Mouse (Mus musculus) urinary bladder, postnatal 25 days (tissue): ENCODE results near the gene Tor1a.

Experiments
- DNase-seq: peaks from one replicate; pipeline ENCODE4 v3.0.0; 2022; ENCODE audit warnings: low spot score

Gene Tor1a

DNA sequence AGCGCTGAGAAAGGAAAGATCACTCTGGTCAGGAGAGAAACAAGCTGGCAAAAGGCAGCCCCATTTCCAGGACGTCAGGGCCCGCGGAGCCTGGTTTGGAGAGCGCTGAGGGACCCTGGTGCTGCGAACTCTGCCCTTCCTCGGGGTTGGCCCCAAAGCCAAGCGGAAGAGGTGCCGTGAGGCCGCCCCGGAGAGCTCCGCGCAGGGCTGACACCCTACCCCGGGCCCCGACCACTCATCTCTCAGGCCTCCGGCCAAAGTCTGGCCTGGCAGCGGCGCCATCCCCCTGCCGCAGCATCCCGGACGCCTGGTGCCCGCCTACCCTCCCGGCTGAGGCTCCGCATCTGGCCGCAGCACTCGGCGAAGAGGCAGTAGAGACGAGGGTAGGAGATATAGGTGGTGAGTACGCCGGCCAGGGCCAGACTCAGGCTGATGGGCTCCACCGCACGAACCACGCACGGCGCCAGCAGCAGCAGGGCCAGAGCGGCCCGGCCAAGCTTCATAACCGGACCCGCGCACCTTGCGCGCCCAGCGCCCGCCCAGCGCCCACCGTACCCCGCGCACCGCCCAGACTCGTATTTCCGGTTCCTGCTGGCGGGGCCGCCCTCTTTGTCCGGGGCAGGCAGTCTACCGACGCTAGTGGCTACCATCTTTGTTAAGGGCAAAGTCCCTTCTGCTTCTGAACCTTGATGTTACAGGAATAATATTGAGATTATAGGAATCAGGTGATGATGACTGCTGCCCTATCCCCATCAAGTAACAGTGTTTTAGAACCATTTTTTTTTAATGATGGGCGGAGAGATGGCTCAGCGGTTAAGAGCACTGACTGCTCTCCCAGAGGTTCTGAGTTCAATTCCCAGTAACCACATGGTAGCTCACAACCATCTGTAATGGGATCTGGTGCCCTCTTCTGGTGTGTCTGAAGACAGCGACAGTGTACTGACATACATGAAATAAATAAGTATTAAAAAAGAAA is at the start of gene Tor1a:
Gene Tor1a, minus strand, starts transcription at position 582 of the 976 bp plus-strand sequence.
- DNase-seq, result peak; percentile 83

DNA sequence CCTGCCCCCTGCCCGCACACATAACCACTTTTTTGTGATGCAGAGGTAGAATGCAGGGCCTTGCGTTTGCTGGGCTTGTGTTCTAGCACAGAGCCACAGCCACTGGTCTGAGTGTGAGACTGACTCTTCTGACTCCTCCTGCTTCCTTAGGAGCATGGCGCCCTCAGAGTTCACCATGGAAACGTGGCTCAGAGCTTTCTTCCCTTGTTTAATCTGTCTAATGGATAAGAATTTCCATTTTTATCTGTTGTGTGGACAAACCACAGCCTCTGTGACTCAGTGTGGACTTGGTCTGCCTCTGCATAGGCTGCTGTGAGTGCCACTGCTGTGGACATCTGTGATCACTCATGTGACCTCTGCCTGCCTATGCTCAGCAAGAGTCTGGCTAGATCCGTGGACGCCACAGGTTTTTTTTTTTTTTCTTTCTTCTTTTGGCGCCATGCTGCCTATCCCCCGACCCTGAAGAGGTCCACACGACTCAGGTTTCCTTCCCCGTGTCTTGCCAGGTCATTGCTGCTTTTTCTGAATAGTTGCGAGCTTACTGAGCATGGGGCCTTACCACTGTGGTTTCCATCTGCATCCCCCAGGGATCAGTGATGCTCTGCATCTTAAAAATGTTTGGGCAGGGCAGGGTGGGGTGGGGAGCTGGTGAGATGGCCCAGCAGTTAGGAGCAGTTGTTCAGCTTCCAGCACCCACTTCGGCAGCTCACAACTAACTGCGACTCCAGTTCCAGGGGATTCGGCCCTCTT is 45.8 kb upstream of the Tor1a start:
- DNase-seq, result no peak

DNA sequence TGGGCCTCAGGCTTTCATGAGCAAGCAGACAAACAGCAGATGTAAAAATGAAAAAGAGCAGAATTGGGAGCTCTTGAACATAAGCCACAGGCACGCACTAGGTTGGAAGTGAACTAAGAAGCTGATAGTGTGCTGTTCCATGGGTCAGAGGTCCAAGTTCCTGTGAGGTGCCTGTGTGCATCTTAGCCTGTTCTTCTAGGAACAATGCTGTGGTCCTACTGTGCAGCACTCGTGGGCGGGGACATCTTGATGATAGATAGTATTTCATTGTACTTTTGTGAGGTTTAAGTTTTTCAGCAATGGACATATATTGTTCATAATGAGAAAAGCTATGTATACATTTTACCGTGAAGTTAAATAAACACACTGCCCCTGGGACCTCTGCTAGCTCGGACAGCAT is 39.5 kb upstream of the Tor1a start:
- no peak for DNase-seq

DNA sequence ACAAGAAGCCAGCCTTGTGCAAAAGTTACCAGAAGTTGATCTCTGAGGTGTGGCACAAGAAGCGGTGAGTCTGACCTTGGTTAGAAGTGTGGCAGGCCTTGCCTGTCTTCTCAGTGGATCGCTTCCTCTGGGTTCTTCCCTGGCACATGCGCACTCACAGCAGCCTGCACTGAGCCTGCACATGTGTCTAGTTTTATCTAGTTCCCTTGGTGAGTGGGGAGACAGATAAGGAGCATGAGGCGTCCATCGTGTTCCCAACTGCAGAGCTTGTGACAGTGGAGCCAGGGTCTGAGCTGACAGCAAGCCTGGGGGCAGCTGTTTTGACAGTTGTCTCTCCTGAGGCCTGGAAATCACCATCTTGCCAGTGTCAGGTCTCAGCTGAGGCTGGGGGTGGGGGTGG is 38.7 kb upstream of the Tor1a start:
- DNase-seq, result no peak

DNA sequence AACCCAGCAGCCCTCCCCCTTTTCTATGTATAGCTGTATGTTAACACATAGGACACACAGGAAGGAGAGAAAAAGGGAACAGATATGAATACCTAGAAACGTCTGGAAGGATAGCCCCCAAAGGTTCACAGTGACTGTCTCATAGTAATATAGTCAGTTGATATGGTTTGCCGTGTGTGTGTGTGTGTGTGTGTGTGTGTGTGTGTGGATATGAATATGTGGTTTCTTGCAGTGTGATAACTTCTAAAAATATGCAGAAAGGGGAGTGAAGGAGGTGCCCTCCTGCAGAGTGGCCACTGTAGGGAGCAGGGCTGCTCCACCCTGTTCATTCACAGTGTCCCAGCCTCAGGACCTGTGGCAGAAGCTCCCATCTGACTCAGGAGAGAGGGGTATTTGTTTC is 37.7 kb upstream of the Tor1a start:
- DNase-seq, result no peak

DNA sequence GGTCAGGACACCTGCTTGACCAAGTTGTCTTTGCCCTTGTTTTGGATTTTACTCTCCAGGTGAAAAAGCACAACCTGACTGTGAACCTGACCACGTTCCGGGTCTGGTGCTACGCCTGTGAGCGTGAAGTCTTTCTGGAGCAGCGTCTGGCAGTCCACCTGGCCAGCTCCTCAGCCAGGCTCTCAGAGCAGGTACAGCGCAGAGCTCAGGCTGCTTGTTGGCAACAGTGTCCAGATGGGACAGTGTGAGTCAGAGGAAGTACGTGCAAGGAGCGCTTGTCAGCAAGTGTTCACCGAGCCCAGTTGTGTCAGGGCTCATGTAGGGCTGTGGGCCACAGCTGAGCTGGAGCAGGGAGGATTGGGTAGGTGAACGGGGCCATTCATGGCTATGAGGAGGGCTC is 35.1 kb upstream of the Tor1a start:
- no peak for DNase-seq

DNA sequence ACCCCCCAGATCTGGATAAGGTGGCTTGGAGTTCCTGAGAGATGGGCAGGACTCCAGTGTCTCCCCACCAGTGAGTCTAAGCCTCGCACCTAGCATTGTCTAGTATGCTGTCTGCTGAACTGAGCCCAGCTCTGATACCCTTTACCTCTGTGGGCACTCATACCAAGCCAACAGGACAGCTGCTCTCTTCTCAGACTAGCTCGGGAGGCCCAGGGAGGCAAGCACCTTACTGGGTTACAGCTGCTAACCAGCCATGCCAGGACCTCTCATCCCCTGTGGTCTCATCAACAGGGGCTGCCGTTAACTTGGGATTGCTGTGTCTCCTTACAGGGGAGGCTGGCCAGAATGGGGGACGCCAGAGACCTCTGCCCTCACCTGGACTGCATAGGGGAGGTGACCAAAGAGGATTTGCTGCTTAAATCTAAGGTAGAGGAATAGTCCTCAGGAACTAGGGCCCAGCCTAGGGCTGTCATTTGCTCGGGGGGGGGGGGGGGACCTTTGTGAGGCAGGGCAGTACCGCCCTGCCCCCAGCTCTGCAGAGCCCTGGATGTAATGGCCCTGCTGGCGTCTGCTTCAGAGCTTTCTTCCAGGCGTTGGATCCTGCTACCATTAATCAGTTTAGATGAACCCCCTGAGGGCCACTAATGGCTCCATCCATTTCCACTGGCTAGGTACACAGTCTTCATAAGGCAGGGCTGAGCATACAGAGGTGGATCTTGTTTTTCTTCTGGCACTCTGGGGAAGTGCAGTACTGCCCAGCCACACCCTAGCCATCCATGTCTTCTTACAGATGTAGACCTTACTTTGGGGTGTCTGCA is 30.9 kb upstream of the Tor1a start:
- DNase-seq, result no peak

DNA sequence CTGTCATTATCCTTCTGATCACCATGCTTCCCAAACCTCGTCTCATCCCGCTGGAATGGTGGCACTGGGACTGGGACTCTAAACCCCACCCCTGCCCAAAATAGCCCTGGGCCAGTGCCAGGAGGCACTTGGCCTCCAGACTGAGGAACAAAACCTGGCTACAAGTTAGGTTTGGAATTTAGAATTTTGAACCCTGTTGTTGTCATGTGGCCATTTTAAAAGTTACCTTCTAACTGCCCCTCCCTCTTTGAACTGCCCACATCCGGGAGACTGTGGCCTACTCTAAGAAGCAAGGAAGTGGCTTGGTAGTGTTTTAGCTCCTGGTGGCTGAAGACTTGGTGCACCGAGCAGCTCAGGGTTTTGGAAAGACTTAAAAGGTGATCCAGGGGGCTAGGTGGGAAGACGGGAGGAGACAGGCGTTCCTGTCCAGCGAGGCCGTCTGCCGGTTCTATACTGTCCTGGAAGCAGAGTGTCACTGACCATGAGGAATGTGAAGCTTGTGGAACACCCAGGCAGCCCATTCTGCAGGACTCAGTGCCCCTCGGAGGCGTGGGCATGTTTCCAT is 27.8 kb upstream of the Tor1a start:
- no peak for DNase-seq

DNA sequence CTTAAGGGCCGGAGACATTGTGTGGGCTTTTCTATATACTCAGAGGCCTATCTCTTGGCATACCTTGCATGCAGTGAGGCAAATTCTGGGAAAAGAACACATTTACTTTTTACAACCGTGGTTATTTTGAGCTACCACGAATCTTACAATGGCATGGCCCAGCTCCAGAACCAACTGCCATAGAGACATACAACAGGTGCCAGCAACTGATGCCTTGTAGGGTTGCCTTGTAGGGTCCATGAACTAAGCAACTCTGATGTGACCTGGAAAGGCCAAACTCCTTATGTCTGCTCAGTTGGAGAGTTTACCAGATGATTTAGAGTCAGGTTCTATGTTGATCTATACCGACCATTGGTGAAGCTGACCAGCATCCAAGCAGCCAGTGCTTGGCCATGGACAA is 27.1 kb upstream of the Tor1a start:
- no peak for DNase-seq

DNA sequence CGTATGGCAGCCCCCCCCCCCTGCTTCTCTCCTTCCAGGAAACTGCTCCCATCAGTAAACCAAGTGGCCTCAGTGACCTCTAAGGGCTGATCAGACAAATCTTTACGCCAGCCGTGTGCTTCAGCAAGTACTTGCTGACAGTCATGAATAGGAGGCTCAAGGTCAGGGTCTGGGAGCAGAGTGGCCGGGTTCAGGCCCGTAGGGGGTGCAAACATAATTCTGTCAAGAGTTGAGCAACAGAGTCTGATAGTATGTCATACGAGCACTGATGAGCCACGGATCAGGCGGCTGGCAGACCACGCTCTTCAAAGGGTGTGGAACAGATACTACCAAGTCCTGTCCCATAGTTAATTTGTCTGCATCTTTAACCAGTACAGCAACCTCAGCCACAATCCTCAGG is 22.5 kb upstream of the Tor1a start:
- no peak for DNase-seq

DNA sequence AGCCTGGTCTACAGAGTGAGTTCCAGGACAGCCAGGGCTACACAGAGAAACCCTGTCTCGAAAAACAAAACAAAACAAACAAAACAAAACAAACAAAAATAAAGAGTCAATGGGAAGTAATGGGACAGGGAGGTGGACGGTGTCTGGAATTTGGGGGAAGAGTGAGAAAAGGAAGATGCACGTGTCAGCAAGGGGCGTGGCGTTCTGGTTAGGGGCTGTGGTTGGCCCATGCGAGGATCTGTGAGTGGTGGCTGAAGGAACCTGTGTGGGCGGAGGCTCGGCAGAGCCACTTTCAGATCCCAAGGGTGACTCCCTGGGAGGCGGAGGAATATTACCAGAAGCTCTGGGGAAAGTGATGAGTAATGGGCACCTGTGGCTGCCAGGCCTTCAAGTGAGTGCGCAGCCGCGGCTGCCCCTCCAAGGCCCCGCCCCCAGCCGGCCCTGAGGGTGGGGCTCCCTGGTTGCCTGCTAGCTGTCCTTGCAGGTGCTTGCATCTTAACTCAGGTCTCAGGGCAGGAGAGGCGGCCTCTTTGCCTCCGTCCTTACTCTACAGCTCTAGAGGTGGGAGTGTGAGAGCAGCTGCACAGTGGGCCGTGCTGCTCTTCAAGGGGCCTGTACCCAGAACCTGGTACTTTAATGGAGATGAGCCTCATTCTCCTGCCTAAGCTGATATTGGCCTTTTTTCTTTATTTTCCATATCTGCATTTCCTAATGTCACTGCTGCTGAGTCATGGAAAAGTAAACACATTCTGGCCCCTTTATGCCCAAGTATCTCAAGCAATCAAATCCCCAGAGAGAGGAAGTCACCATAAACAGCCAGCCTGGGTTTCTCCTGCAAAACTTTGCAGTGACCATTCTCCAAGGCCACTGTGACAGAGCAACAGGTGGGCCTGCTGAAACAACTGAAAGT is 17.6 kb upstream of the Tor1a start:
- peak; percentile 70 for DNase-seq

DNA sequence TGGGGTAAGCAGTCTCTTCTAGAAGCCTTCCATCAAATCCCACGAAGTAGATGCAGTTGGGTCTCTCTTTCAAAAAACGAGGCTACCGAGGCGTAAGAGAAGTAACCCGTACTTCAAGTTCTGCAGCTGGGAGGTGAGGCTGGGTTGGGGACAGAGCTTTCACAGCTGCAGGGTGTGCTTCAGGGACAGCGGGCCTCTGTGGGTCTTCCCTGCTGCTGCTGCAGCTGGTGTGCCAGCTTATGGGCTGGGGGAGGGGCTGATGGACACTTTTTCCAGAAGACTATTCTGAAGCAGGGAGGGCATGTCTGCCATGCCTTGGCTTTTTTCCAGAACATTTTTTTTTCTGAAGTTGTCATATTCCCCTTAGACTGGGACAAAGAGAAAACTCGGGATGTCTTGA is 15.3 kb upstream of the Tor1a start:
- DNase-seq, result no peak

DNA sequence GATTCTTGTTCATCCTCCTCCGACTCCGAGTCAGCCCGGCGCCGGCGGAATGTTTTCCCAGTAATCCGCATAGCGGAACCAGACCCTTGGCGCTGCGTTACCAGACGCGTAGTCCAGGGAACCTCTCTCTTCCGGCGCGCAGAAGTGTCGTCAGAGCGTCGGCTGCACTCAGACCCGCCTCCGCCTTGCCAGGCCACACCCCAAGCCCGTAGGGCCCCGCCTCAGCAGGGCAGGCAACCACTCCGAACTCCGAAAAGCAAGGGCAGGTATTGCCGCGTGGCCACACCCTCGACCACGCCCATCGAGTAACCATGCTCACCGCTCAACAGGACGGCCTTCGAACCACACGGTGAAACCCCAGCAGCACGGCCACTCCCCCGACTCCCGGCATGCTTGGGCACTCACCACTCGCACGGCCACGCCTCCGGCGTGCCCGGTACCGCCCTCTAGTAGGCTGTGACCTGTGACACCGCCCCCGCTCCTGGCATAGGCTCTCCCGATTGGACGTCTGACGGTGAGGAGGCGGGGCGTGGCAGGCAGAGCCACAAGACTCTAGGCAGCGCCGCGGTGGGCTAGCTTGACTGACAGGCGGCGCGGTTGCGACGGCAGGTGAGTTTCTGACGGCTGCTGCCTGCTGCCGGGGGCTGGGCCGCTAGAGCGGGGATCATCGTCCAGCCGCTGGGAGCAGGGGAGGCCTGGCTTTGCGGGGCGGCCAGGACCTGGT is 14.2 kb upstream of the Tor1a start, which contains the start of the genes BC005624 and Usp20:
Gene BC005624, minus strand, starts transcription at position 412 of the 724 bp plus-strand sequence.
Gene Usp20, plus strand, starts transcription at position 490 of the 724 bp plus-strand sequence.
- DNase-seq, result peak; percentile 96

DNA sequence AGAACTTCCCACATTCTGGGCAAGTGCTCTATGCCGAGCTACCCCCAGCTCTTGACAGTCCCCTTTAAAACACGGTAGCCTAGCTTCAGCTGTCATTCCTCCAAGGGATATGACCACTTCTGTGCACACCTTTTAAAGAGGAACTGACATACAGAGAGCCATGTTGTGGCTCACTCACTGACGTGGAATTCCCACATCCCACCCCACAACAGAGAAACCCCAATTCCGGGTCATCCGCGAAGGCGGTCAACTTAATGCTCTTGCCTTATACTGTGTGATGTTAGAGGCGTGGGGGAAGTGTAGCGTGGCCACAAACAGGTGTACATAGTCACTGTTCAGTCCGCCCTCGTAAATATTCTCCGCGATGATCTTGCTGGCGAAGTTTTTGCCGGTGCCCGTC is 907 bp downstream of the Tor1a start:
- DNase-seq, result no peak

DNA sequence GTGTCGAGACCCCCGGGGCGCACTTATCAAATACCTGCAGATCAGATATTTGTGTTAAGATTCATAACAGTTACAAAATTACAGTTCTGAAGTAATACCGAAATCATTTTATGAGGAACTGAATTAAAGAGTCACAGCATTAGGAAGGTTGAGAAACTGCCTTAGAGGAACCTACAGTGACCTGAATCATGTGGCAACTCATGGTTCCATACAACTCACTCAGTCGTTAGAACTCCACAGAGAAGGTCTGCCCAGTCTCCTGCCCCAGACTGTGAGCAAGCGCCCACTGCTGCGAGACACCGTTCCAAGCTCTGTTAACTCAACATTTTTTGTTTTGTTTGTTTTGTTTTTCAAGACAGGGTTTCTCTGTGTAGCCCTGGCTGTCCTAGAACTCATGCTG is 2.1 kb downstream of the Tor1a start:
- no peak for DNase-seq

DNA sequence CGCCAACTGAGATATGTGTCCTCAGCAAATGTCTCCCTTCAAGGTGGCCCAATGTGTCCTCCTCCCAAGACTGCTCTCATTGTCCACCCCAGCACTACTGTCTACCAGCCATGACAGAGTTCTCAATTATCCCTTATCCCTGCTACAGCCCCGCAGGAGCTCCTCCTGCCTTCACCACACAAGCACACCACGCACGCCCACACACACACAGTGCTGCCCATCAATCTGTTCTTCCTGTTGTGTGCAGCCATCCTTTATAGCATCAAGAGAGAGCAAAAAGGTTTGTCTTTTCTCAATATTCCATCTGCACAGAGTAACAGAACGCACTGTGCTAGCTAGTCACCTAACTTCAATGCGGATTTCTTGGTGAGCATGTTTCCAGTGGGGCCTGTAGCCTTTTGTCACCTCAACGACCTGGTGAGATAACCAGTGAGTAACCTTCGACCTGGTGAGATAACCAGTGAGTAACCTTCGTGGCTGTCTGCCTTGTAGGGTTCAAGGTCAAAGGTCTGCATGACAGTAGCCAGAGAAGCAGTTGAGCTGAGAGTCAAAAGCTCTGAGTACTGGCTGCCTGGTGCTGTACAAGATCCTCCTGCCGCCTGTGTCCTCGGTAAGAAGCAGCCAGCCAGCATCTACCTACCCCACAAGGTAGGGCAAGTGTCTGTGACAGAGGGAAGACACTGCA is 5.0 kb downstream of the Tor1a start:
- no peak for DNase-seq

DNA sequence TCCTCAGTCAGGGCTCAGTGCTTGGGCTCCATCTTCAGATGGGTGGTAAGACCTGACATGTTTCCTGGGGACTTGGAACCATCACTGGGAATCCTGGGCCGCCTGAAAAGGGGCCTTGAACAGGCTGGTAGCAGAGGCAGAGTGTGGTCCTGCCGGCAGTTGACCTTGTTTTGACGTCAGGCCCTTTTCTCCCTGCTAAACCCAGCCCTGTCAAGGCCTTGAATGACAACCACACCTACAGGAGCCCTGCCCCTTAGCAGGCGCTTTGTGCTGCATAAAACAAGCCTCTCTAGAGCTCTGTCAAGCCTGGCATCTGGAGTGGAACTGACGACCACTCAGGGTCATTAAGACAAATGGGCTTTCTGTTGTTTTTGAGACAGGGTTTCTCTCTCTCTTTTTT is 7.9 kb downstream of the Tor1a start:
- no peak for DNase-seq

DNA sequence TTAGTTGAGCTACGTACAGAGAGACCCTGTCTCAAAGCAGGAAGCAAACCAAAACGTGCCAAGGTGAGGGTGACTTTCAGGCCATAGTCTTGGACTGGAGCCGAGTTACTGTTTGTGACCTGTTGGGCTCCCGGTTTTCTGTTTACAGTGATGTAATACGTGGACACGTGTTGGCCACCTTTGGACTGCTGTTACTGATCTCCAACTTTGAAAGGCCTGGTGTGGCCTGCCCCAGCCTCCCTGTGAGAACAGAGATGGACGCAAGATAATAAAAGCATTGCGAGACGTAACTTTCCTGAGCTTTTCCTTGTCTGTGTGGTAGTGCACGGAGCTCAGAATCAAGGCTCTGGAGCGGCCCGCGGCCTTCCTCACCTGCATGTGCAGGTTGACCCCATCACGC is 9.0 kb downstream of the Tor1a start:
- no peak for DNase-seq

DNA sequence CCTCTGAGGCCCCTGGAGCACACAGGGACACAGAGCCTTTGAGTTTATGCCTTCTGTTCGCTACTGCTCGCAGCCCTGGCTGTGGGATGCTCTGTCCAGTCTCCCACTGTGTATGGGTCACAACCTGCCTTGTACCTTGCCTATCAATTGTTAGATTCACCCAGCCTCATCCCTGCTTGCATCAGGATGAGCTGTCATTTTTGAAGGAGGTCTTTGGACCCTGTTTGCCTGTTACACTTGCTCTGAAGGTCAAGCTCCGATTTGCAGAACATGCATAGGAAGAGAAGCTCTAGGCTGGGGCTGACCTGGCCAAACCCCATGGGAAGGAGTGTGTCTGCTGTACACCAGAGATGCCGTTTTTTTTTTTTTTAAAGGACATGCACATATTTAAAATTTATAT is 10.2 kb downstream of the Tor1a start:
- DNase-seq, result no peak

DNA sequence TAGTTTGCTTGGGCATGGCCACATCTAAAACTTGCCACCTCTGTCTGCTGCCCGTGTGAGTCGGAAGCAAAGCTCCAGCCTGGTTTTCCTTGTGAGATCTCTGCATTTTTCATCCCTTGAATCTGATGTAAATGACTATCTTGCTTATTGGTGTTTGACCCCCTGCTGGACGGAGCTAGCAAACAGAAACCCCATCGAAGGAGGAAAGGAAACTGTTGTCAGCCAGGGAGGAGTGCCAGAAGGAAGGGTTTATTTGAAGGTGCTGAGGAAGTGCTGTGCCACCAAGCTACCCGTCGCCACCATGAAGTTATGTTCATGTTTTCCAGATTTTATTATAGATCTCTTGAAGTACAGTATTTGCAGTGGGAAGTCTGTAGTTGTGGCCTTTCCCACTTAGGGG is 12.9 kb downstream of the Tor1a start:
- no peak for DNase-seq
